Mouse (Mus musculus) adrenal gland, adult 18-20 months (tissue): ENCODE measurements at regions not wholly inside any gene's neighbourhood (a gene's known extent, or its start where the extent isn't known, plus 50 kb on each side); places are given as distances from the start of the nearest gene placed in this dataset.

ENCODE experiments used
- DNase-seq, 2 experiments: peaks; one replicate each; pipeline ENCODE4 v3.0.0; 2021 to 2022; ENCODE audit warnings: low spot score in 2 of 2

GRCm38 (mm10) chr17:79414006-79414405 lies 59.1 kb upstream of the Cdc42ep3 start:
- no peak for DNase-seq

- no peak for DNase-seq
Measured at GRCm38 (mm10) chr17:79417953-79418352, 63.1 kb upstream of the Cdc42ep3 start.

DNA sequence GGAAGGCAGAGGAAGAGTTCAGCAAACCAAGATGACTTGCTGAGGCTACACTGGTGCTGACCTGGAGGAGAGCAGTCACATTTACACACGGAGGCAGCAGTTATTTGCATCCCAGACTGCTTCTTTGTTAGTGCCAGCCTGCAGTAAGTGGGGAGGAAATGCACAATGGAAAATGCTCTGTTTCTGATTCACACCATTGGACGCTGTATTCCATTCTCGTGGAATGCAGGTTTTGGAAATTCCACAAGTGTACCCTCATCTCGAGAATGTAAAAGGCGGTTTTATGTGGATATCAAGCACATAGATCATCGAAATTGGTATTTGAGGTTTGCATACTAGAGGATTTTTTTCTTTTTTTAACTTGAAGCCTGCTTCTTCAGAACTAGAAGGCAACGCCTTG lies 66.7 kb upstream of the Cdc42ep3 start:
- no peak for DNase-seq

DNA sequence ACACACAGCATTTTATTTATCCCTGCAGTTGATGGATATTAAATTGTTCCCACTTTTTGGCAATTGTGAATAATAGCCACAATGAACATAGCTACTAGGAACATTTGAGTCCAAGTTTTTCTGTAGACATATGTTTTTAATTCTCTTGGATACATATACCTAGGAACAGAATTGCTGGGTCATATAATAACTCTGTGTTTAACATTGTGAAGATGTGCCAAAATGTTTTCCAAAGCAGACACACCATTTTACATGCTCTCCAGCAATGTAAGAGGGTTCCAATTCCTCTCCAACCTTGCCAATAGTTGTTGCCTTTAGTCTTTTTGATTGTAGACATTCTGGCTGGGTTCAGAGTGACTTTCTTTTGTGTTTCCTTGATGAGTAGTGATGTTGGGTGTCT lies 84.3 kb upstream of the Cdc42ep3 start:
- no peak for DNase-seq

GRCm38 (mm10) chr17:79442507-79443115 lies 87.7 kb upstream of the Cdc42ep3 start:
- no peak for DNase-seq

DNA sequence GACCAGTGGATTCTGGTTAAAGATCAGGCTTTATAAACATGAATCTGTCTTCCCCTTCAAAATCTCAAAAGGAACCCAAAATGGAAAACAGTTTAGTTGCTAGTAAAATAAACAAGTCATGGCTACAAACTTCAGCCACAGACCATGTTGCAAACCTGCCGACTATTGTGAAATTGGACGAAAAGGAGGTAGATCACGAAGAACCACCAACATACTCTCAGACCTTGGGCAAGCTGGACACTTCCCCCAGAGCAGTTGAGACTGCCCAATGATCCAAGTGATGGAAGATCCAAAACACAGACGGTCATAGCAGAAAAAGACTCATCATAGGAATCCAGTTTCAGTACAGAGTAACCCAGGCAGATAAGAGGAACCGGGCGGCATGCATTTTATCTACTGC lies 92.3 kb upstream of the Cdc42ep3 start:
- DNase-seq: no peak

DNA sequence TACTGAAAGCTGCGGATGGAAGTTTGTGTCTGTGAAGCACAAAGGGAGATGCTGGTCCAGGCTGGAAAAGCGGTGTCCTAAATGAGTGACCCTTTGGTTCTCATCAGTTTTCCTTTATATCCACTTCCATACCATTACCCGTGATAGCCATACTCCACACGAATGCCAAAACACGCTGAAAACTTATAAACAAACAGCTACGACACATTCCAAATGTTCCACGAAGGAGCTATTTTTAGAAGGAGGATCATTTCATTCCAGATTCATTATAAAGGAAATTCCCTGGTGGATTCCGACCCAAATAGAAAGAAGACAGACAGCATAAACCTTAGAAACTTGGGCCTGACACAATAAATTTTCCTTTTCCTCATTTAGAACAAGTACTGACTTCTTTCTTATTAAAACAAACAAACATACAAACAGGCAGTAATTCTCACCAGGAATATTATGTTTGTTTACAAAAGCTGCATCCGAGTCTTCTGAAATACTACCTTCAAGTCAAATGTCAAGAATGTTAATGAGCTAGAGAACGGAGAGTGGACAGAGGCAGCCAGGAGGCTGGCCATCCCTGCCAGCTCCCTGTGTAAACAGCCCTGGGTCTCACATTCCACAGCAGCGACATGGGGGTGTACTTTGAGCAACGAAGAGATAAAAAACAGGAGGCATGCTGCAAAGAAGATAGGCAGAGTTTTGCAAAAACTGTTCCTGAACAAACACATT lies 96.4 kb upstream of the Cdc42ep3 start:
- DNase-seq: no peak

DNA sequence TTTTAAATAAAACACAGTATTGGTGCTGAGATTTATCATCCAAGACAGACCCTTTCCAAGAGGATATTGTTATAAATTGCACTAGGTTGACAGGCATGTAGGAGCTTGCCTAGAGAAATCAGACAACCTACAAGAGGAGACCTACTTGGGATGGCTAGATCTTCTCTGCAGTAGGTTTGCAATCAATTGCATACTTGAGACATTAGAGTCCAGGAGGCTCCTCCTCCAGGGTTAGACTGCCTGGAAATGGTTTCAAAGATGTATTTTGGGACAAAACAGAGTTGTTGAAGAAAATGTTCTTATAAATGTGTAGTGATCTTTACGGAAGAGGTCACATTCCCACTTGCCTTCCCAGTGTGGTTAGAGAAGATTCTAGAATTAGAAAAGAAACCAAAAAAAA lies 98.9 kb upstream of the Cdc42ep3 start:
- DNase-seq: no peak

- no peak for DNase-seq
Measured at GRCm38 (mm10) chr17:79454526-79454925, 99.6 kb upstream of the Cdc42ep3 start.

GRCm38 (mm10) chr17:79455229-79455628 lies 100.3 kb upstream of the Cdc42ep3 start:
- DNase-seq: no peak

- DNase-seq: no peak
Measured at GRCm38 (mm10) chr17:79457636-79458035, 102.7 kb upstream of the Cdc42ep3 start.

- DNase-seq: no peak
Measured at GRCm38 (mm10) chr17:79461681-79462091, 106.8 kb upstream of the Cdc42ep3 start.

GRCm38 (mm10) chr17:79463074-79463694 lies 108.3 kb upstream of the Cdc42ep3 start:
- no peak for DNase-seq

DNA sequence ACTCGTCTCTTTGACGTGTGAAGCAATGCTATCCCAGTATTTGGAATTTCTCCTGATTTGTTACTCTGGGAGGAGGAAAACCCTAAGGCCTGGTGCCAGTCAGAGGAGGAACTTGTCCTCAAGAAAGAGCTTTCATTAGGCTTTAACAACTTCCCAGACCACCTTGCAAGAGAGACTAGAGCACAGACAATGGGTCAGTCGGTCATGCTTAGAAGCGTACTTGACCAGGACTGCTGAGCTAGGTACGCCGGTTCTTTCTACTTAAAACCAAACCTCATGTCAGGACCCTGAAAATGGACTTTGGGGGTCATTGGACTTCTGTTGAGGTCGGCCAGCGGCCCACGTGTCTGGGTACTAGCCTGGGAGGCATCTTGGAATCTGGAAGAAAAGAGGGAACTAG lies 110.8 kb upstream of the Cdc42ep3 start:
- DNase-seq: no peak

DNA sequence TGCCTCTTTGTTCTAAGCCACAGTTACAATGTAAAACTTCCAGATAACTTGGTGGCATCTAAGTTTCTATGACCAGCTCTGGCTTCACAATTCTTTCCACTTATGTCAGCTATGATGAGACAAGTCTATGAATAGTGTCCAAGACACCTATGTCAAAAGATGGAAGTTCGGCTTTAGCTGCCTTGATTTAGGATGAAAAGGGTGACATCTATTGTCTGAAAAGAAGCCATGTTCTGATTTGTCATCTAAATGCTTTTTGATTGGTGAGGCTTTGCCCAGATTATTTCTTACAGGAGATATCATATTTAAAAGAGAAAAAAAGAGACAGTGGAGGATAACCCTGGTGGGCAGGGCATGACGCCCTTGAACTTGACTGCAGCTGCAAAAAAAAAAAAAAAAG lies 116.7 kb upstream of the Cdc42ep3 start:
- DNase-seq: no peak

- DNase-seq: no peak
Measured at GRCm38 (mm10) chr17:79472106-79472995, 117.5 kb upstream of the Cdc42ep3 start.

GRCm38 (mm10) chr17:79476671-79477070 lies 121.8 kb upstream of the Cdc42ep3 start:
- DNase-seq: no peak

GRCm38 (mm10) chr17:79481112-79481738 lies 126.3 kb upstream of the Cdc42ep3 start:
- DNase-seq: no peak

- no peak for DNase-seq
Measured at GRCm38 (mm10) chr17:79481936-79482335, 127.0 kb upstream of the Cdc42ep3 start.

- DNase-seq: no peak
Measured at GRCm38 (mm10) chr17:79485239-79485638, 126.4 kb upstream of the Rmdn2 start.

DNA sequence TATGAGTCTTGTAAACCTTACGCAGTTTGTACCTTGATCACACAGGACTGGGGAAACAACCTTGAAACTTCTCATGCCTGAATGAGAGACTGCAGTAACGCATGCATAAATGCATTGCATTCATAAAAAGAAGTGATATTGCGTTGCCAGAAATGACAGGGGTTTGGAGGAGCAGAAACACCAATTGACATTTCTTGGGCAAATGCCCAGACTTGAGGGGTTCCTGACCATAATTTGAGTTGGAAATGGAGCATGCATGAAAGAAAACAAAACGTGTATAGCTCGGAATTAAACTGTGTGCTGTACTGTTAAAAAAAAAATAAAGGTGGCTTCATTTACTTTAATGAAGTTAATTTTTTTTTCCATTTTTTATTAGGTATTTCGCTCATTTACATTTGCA lies 122.4 kb upstream of the Rmdn2 start:
- DNase-seq: no peak
